Mouse (Mus musculus) kidney, embryonic 14.5 days (tissue): ENCODE measurements around the gene Panx2. TPM values are rescaled to one million over a fixed set of nuclear protein-coding genes. Genes with fewer than 3 reads are reported as not detected.

Experiments
- ATAC-seq: fragments of 200-750 bp; cut with Nextera tagmentation; 2 replicates; pipeline ENCODE4 v1.8.0; 2017; ENCODE audit warnings: moderate number of reproducible peaks, mild to moderate bottlenecking, moderate TSS enrichment, moderate library complexity; ENCODE audit not compliant: low FRiP score, low TSS enrichment
- H3K27ac ChIP-seq: fragments of 300-500 bp; sonication (generic); 2 replicates; pipeline ENCODE4 v1.5.1; 2014; ENCODE audit warnings: low read depth, mild to moderate bottlenecking, low read length, moderate library complexity, mixed read lengths
- H3K27me3 ChIP-seq: fragments of 300-500 bp; sonication (generic); 2 replicates; pipeline ENCODE4 v1.6.1; 2014; ENCODE audit warnings: mild to moderate bottlenecking, low read length; ENCODE audit not compliant: control insufficient read depth, insufficient read depth
- H3K36me3 ChIP-seq: fragments of 300-500 bp; sonication (generic); 2 replicates; pipeline ENCODE4 v1.6.1; 2014; ENCODE audit warnings: low read length, mixed read lengths; ENCODE audit not compliant: control insufficient read depth, insufficient read depth
- H3K4me1 ChIP-seq: fragments of 300-500 bp; sonication (generic); 2 replicates; pipeline ENCODE4 v1.6.1; 2014; ENCODE audit warnings: low read length, mixed read lengths; ENCODE audit not compliant: control insufficient read depth, insufficient read depth
- H3K4me2 ChIP-seq: fragments of 300-500 bp; sonication (generic); replicated peaks from 2 replicates; pipeline ENCODE4 v1.6.1; 2014; ENCODE audit warnings: low read depth, mild to moderate bottlenecking, low read length
- H3K4me3 ChIP-seq: fragments of 300-500 bp; sonication (generic); 2 replicates; pipeline ENCODE4 v1.5.1; 2014; ENCODE audit warnings: mild to moderate bottlenecking, low read length
- H3K9ac ChIP-seq: fragments of 300-500 bp; sonication (generic); 2 replicates; pipeline ENCODE4 v1.6.1; 2014; ENCODE audit warnings: low read depth, mild to moderate bottlenecking, low read length, moderate library complexity
- H3K9me3 ChIP-seq: fragments of 300-500 bp; sonication (generic); 2 replicates; pipeline ENCODE4 v1.6.1; 2016; ENCODE audit warnings: low read length; ENCODE audit not compliant: control insufficient read depth
- WGBS: fragments of 180-500 bp; shearing (Covaris S2); extraction: QIAGEN DNeasy Blood & Tissue Kit; methylation state at CpG from one replicate; pipeline ENCODE4 v1.1.7; 2014; 5-methylcytosine and 5-hydroxymethylcytosine counted together
- polyA plus RNA-seq: library from polyadenylated mRNA; unstranded; fragments of >200 nt; fragmentation: Nextera tagmentation; extraction: Ambion mirVana; gene quantifications from 2 replicates; pipeline ENCODE4 v1.2.1, GENCODE M21; 2014

Panx2 gene
- polyA plus RNA-seq, 1 experiment from 2014 or later, result 0.77 TPM

DNA sequence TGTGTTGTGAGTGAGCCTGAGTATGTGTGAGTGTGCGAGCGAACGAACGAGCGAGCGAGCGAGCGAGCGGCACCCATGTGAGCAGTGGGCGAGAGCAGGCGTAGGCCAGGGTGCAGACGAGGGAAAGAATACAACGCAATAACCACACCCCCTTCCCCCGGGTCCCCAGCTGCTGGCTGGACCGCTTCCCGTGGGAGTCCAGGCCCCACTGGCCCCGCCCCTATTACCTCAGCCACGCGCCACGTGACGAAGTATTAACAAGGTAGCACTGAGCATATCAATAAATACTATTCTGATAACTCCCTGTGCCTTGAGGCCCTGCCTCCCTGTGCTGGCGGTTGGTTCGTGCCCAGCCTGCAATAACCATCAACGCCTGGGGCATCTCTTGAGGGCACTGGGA is 11.1 kb downstream of the Panx2 start:
- Histone ChIP-seq H3K9me3 (no peaks in the 10 kb centered on the region), H3K4me2 (no peak overlapping the region), H3K9ac (no peak overlapping the region), H3K4me1 (no peaks in the 10 kb centered on the region), H3K4me3 (no peak overlapping the region), H3K27ac (no peak overlapping the region), H3K27me3 (peaks cover 33% of the 10 kb centered on the region), H3K36me3 (no peaks in the 10 kb centered on the region)
- WGBS, result 83% methylated on average over 24 of the region's 24 CpGs
- no peak for ATAC-seq

DNA sequence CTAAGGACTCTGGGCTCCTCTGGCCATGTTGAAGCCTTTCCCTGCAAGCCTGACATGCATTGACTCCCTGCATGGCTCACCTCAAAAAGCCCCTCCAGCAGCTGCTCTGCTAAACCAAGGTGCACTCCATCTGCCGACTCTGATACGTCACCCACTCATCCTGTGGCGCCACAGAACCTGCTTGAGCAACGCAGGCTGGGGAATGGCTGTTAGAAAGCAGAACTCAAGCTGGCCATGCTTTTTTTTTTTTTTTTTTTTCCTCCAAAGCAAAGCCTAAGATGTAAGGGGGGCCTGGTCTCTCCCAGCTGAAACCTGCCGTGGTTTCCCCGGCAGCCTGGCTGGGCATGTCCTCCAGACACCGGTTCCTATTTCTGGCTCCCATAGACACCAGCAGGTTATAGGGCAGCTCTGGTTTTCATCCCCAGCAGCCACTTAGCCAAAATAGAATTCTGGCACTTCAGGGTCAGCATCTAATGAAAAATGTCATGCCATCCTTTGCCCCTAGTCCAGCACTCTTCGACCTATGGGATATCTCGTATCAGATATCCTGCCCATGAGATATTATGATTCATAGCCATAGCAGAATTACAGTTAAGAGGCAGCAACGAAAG is 14.6 kb downstream of the Panx2 start:
- no peak overlapping the region for H3K9ac ChIP-seq
- H3K4me1 ChIP-seq, result peaks cover 20% of the 10 kb centered on the region
- H3K27me3 ChIP-seq, result 0 out of 2 replicates have a peak, but pooled peaks cover 3% of the 10 kb centered on the region
- no peak for ATAC-seq
- WGBS, result 85% methylated on average over 10 of the region's 10 CpGs
- H3K27ac ChIP-seq, result no peak overlapping the region
- no peak overlapping the region for H3K4me2 ChIP-seq
- H3K9me3 ChIP-seq, result no peaks in the 10 kb centered on the region
- no peak overlapping the region for H3K4me3 ChIP-seq
- no peaks in the 10 kb centered on the region for H3K36me3 ChIP-seq

DNA sequence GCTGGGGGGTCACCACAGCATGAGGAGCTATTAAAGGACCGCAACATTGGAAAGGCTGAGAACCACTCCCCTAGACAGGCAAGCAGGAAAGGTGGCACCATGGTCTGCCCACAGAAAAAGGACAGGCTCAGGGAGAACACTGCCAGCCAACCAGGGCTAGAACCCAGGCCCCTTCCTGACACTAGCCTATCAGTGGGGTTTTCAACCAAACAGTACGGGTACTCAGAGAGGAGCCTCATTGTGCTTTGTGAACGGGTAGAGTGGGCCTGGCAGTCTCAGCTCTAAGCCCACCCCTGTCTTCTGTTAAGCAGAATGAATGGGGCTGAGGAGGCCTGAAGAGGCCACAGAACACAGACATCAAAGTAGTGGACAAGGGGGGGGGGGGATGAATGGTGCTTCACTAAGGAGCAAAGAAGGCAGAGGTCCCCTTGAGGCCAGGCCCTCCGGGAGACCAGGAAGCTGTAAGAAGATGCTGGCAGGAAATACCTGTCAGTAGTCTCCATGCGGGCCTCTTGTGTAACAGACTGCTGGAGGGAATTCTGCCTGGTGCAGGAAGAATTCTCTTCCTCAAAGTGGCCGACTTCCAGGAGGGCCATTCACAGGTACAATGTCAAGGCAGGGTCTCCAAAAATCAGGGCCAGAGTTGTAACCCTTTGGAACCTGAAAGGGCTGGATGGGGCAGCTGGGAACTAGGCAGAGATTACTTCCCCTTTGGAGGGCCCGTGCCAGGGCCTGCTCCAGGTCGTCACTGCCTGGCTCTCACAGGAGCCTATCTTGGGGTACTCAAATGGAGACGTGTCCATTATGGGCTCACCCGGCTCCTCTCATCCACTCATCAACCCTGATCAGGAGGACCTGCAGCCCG is 15.3 kb downstream of the Panx2 start, which contains the start of gene Trabd:
Gene Trabd, plus strand, starts transcription at position 512 of the 865 bp plus-strand sequence.
- H3K27ac ChIP-seq, result peak within 1 kb of the TSS; percentile 80
- H3K4me3 ChIP-seq, result peak within 1 kb of the TSS; percentile 67
- H3K4me2 ChIP-seq, result peak within 1 kb of the TSS; percentile 89
- 25% methylated on average over 11 of the region's 11 CpGs for WGBS
- H3K9me3 ChIP-seq, result no peaks in the 10 kb centered on the region
- H3K4me1 ChIP-seq, result peaks cover 20% of the 10 kb centered on the region
- no peak for ATAC-seq
- H3K36me3 ChIP-seq, result peaks cover 2% of the 10 kb centered on the region; the same call in 1 of the 2 replicates
- 0 out of 2 replicates have a peak, but pooled peaks cover 3% of the 10 kb centered on the region for H3K27me3 ChIP-seq
- peak within 1 kb of the TSS; percentile 86 for H3K9ac ChIP-seq

DNA sequence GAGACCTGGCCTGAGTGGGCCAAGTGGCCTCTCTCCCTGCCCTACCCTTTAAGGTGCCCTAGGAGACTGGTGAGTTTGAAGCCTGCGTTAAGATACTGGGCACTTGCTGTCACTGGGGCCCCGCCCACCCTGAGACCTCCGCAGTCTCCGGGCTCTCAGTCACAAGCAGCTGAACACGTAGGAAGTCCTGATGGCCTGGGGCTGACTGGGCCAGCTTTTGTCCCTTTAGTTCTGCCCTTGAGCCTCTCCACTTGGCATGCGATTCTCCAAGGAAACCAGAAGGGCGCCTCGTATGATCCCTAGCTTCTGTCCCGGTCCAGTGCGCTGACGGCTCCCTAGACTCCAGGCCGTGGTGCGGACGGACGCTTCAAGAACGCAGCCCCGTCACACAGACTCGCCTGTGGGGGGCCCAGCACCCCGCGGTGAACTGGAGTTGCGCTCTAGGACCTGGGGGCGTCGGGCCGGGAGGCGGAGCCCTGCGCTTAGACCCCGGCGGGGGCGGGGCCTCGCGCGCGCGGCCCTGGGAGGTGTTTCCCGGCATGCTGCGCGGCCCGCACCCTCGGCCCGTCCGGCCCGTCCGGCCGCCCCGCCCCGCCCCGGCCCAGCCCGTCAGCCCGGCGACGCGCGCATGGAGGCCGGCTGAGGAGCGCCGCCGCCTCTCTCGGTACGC is 16.1 kb downstream of the Panx2 start:
- ATAC-seq, result peak; percentile 94
- H3K4me1 ChIP-seq, result peaks cover 20% of the 10 kb centered on the region
- no peaks in the 10 kb centered on the region for H3K9me3 ChIP-seq
- under 1% methylated on average over 26 of the region's 59 CpGs for WGBS
- H3K9ac ChIP-seq, result peak overlapping the region; percentile 86
- peaks cover 4% of the 10 kb centered on the region; the same call in 1 of the 2 replicates for H3K36me3 ChIP-seq
- peak overlapping the region; percentile 89 for H3K4me2 ChIP-seq
- H3K27ac ChIP-seq, result peak overlapping the region; percentile 80
- peak overlapping the region; percentile 67 for H3K4me3 ChIP-seq
- 0 out of 2 replicates have a peak, but pooled peaks cover 3% of the 10 kb centered on the region for H3K27me3 ChIP-seq

DNA sequence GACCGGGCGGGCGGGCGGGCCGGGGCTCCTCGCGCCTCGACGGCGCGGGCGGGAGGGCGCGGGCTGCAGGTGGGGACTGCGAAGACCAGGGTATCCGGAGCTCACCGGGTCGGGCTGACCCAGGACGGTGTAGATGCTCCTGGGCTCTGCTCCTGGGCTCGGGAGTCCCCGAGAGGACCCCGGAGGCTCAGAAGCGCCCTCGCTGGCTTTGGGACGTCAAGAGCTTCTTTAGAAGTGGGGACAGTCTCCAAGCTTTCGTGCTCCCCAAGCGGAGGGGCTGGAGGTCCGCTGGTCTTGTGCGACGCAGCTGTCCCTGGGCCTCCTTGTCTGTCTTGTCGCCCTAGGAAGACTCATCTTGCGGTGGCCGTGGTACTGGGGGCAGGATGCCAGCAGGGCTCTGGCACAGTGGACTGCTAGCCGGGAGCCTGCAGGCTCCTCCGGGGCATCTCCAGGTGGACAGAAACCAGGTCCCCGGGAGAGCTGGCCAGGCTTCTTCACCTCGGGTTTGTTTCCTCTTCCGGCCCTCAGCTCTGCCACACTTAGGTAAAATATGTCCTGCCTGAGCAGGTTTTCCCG is 16.7 kb downstream of the Panx2 start:
- 2% methylated on average over 15 of the region's 39 CpGs for WGBS
- H3K9me3 ChIP-seq, result no peaks in the 10 kb centered on the region
- H3K27ac ChIP-seq, result peak overlapping the region; percentile 80
- H3K27me3 ChIP-seq, result 0 out of 2 replicates have a peak, but pooled peaks cover 3% of the 10 kb centered on the region
- H3K4me2 ChIP-seq, result peak overlapping the region; percentile 89
- H3K36me3 ChIP-seq, result peaks cover 4% of the 10 kb centered on the region; the same call in 1 of the 2 replicates
- peak; percentile 67 for ATAC-seq
- peak overlapping the region; percentile 67 for H3K4me3 ChIP-seq
- H3K9ac ChIP-seq, result peak overlapping the region; percentile 86
- H3K4me1 ChIP-seq, result peaks cover 20% of the 10 kb centered on the region

DNA sequence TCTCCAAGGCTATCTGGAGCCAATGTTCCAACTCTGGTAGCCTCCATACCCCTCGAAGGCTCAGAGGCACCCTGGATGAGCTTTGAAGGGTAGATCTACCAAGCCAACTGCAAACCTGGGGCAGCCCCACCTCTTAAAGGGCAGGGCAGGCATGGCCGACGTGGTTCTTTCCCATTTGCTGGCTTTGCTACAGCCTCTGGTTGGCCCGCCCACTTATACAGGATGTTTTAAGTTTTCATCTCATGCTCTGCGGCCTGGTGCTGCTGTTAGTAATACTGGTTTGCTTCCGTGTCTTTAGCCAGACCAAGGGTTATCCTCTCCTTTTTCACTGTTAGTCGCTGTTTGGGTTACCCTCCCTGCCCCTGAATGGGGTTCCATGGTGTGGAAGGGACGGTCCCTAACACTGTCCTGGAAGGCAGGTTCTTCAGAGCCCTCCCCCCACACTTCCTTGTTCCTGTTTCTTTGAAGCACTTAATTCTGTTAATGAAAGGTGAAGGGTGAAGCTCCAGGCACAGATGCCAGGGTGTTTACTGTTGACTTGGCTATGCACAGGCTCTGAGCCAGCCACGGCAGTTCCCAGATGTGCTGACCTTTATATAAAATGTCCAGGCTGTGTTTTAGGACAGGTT is 18.8 kb downstream of the Panx2 start:
- peaks cover 20% of the 10 kb centered on the region for H3K4me1 ChIP-seq

DNA sequence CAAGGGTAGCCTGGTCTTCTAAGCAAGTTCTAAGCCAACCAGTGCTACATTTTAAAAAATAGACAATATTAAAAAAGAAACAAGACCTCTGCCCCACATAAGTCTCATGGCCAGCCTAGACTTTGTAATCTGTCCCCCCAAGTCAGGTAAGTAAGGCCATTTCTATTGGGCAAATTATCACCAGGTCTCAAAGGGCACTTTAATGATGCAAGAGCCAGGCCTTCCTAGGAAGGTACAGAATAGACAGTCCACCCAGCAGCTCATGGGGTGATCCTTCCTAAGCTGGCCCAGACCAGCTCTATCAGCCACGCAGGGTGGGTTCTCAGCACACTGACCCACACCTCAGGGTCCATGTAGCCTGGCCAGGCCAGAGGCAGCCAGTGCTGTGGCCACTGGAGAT is 24.4 kb downstream of the Panx2 start:
- Histone ChIP-seq H3K27ac (no peak overlapping the region), H3K4me3 (no peak overlapping the region), H3K9ac (no peak overlapping the region), H3K9me3 (no peaks in the 10 kb centered on the region), H3K27me3 (no peaks in the 10 kb centered on the region), H3K36me3 (peaks cover 50% of the 10 kb centered on the region), H3K4me1 (no peaks in the 10 kb centered on the region), H3K4me2 (no peak overlapping the region)
- ATAC-seq, result no peak
- 83% methylated on average over 1 of the region's 1 CpGs for WGBS

More for the DNA sequence above, 18.8 kb downstream of the Panx2 start:
- H3K27ac ChIP-seq, result no peak overlapping the region
- ATAC-seq, result no peak
- peak overlapping the region; percentile 0; the same call in 1 of the 2 replicates for H3K4me2 ChIP-seq
- no peak overlapping the region for H3K4me3 ChIP-seq
- peaks cover 18% of the 10 kb centered on the region; the same call in 1 of the 2 replicates for H3K36me3 ChIP-seq
- H3K27me3 ChIP-seq, result no peaks in the 10 kb centered on the region
- no peak overlapping the region for H3K9ac ChIP-seq
- no peaks in the 10 kb centered on the region for H3K9me3 ChIP-seq
- WGBS, result 52% methylated on average over 9 of the region's 9 CpGs

DNA sequence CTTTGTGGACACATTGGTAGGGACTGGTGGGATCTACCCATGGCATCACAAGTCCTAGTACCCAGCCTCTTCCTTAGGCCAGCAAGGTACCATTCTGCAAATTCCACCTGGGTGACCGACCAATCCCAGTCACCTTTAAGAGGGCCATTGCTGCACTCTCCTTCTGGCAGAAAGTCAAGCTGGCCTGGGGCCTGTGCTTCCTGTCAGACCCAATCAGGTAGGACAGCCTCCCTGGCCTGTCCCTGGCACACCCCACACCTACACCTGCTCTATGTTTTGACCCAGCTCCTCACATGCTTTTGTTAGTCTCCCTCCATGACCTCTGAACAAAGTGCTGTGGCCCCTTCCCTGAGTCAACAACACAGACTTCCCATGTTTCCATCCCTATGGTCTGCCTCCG is 25.3 kb downstream of the Panx2 start:
- H3K4me1 ChIP-seq, result peaks cover under 1% of the 10 kb centered on the region; the same call in 1 of the 2 replicates
- H3K9ac ChIP-seq, result no peak overlapping the region
- H3K9me3 ChIP-seq, result no peaks in the 10 kb centered on the region
- WGBS, result 94% methylated on average over 2 of the region's 2 CpGs
- peaks cover 48% of the 10 kb centered on the region for H3K36me3 ChIP-seq
- no peak overlapping the region for H3K4me3 ChIP-seq
- no peaks in the 10 kb centered on the region for H3K27me3 ChIP-seq
- no peak overlapping the region for H3K27ac ChIP-seq
- no peak overlapping the region for H3K4me2 ChIP-seq
- no peak for ATAC-seq
